Mouse (Mus musculus) forebrain, embryonic 10.5 days (tissue): ENCODE measurements around the gene D430041D05Rik. TPM values are rescaled to one million over a fixed set of nuclear protein-coding genes. Genes with fewer than 3 reads are reported as not detected.

Experiments
- DNase-seq: peaks from one replicate; pipeline ENCODE4 v3.0.0-alpha.2; 2017; ENCODE audit warnings: low spot score; ENCODE audit errors: extremely low spot score
- H3K27ac ChIP-seq: fragments of 300-500 bp; sonication (generic); 2 replicates; pipeline ENCODE4 v1.5.1; 2016; ENCODE audit warnings: mild to moderate bottlenecking
- H3K27me3 ChIP-seq: fragments of 300-500 bp; sonication (generic); 2 replicates; pipeline ENCODE4 v1.6.1; 2016; ENCODE audit warnings: mild to moderate bottlenecking; ENCODE audit not compliant: poor library complexity, severe bottlenecking
- H3K36me3 ChIP-seq: fragments of 300-500 bp; sonication (generic); replicated peaks from 2 replicates; pipeline ENCODE4 v1.6.1; 2016; ENCODE audit warnings: mild to moderate bottlenecking, moderate library complexity
- H3K4me1 ChIP-seq: fragments of 300-500 bp; sonication (generic); 2 replicates; pipeline ENCODE4 v1.6.1; 2016
- H3K4me3 ChIP-seq: fragments of 300-500 bp; sonication (generic); 2 replicates; pipeline ENCODE4 v1.5.1; 2016; ENCODE audit warnings: mild to moderate bottlenecking, moderate library complexity
- H3K9me3 ChIP-seq: fragments of 300-500 bp; sonication (generic); 2 replicates; pipeline ENCODE4 v1.6.1; 2016; ENCODE audit warnings: mild to moderate bottlenecking, moderate library complexity
- whole genome bisulfite sequencing: fragments of 180-500 bp; shearing (Covaris S2); methylation state at CpG from one replicate; pipeline ENCODE4 v1.1.7; 2016; 5-methylcytosine and 5-hydroxymethylcytosine counted together
- polyA plus RNA-seq: library from polyadenylated mRNA; unstranded; fragments of >200 nt; fragmentation: Nextera tagmentation; extraction: Ambion mirVana; gene quantifications from 2 replicates; pipeline ENCODE4 v1.2.1, GENCODE M21; 2016

Gene D430041D05Rik
- polyA plus RNA-seq, 1 experiment from 2014 or later: 1.1 TPM

DNA sequence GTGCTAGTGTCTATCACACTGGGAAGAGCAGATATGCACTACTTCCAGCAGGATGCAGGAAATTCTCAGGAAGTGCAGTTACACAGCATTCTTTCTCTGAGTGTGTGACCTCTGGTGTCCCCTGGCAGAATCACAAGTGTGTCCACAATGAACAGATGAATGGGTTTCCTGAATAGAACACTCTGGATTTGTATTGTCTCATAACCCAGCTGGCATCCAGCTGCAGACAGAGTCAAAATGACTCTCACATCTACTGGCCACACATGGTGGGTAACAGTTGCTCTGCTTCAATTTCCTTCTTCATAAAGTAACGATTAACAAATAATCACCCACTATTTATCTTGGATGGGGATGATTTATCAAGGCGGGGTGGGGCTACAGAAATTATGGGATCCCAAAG, 43.5 kb downstream of the D430041D05Rik start:
- H3K36me3 ChIP-seq: no peaks in the 10 kb centered on the region
- peaks cover 21% of the 10 kb centered on the region for H3K4me1 ChIP-seq
- 88% methylated on average over 2 of the region's 2 CpGs for WGBS
- no peak for DNase-seq
- no peaks in the 10 kb centered on the region for H3K27me3 ChIP-seq
- H3K4me3 ChIP-seq: no peak overlapping the region
- no peaks in the 10 kb centered on the region for H3K9me3 ChIP-seq
- peak overlapping the region; percentile 62 for H3K27ac ChIP-seq

DNA sequence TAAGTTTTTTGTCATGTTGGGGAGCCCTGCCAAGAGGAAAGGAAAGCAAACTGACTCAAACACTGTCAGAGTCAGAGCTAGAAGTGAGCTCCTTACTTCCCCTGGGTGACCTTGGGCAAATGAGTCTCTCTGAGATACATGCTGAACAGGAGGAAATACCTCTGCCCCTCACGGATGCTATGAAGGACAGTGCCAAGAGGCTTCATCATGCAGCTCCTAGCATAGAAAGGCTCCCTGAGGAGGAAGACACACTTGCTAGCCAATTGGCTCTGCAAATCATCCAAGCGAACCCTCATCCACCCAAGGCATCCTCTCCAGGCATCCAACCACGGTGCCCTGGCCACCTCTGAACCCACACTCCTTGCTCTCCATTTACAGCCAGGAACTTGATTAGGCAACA, 51.5 kb downstream of the D430041D05Rik start:
- no peaks in the 10 kb centered on the region for H3K27me3 ChIP-seq
- no peaks in the 10 kb centered on the region for H3K9me3 ChIP-seq
- H3K4me1 ChIP-seq: no peaks in the 10 kb centered on the region
- no peak for DNase-seq
- WGBS: 87% methylated on average over 3 of the region's 3 CpGs
- no peak overlapping the region for H3K4me3 ChIP-seq
- no peak overlapping the region for H3K27ac ChIP-seq
- no peaks in the 10 kb centered on the region for H3K36me3 ChIP-seq

DNA sequence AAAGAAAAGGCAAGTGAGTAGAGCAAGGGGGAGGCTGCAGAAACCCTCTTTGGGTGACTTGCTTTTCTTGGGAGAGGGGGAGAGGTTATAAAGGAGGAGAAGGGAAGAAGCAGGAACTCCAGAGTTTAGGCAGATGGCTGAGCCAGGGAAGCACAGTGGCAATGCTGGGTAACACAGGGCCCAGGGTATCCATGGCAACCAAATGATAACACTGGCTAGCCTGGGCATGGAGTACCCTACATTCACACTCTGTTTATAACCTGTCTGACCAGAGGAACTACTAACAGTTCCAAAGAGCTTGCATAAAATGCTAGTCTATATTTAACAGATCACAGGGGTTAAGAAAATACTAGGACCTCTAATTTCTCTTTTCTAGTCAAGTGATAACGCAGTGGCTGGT, 51.9 kb downstream of the D430041D05Rik start:
- DNase-seq: no peak
- no peak overlapping the region for H3K4me3 ChIP-seq
- WGBS: 97% methylated on average over 1 of the region's 1 CpGs
- no peak overlapping the region for H3K27ac ChIP-seq
- H3K4me1 ChIP-seq: no peaks in the 10 kb centered on the region
- H3K9me3 ChIP-seq: no peaks in the 10 kb centered on the region
- no peaks in the 10 kb centered on the region for H3K36me3 ChIP-seq
- no peaks in the 10 kb centered on the region for H3K27me3 ChIP-seq

DNA sequence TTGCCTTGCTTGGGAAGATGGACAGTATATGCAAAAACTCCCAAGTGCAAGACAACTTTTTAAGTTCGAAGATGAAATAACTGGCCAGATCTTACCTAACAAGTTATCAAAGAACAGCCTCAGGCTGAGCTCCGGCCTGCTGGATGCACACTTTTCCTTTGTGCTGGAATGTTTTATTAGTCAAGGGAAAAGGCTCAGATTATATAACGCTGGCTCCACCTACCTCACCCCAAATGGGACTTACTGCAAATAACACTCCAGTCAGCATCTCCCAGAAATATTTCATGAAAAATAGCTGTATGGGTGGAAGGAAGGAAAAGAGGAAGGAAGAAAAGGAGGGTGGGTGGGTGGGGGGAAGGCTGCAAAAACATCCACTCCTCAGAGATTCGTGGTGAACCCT, 54.3 kb downstream of the D430041D05Rik start:
- Histone ChIP-seq H3K27me3 (no peaks in the 10 kb centered on the region), H3K4me3 (no peak overlapping the region), H3K36me3 (no peaks in the 10 kb centered on the region), H3K27ac (no peak overlapping the region), H3K9me3 (no peaks in the 10 kb centered on the region), H3K4me1 (no peaks in the 10 kb centered on the region)
- no peak for DNase-seq
- WGBS: 89% methylated on average over 4 of the region's 4 CpGs

DNA sequence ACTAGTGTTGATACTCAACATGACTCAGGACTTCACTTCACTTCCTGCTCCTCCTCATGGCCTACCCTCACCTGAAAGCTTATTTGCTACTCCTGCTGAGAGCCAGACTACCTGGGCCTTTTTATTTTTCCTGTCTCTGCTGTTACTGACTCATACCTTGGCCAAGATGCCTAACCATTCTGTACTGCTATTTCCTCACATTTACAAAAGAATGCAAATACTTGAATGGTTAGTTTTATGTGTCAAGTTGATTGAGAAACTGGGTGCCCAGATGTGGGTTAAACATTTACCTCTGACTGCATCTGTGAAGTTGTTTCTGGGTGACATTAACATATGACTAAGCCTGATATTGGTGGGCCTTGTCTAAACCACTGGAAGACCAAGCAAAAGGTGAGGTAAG, 56.7 kb downstream of the D430041D05Rik start:
- no peaks in the 10 kb centered on the region for H3K9me3 ChIP-seq
- no peaks in the 10 kb centered on the region for H3K27me3 ChIP-seq
- DNase-seq: no peak
- H3K4me1 ChIP-seq: no peaks in the 10 kb centered on the region
- no peaks in the 10 kb centered on the region for H3K36me3 ChIP-seq
- no peak overlapping the region for H3K4me3 ChIP-seq
- H3K27ac ChIP-seq: no peak overlapping the region

DNA sequence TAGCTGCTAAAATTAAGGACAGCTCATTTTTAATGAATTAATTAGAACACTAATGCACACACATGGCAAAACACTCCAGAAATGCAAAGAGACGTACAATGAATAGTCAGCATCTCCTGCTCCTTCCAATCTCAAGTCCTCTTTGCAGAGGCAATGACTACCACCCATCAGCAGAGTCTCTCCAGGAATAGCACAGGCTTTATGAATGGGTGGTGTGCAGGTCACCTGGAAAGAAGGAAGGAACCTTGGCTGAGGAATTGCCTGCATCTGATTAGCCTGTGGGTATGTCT, 58.7 kb downstream of the D430041D05Rik start:
- no peaks in the 10 kb centered on the region for H3K27me3 ChIP-seq
- H3K4me3 ChIP-seq: no peak overlapping the region
- DNase-seq: no peak
- H3K27ac ChIP-seq: no peak overlapping the region
- no peaks in the 10 kb centered on the region for H3K4me1 ChIP-seq
- 71% methylated on average over 1 of the region's 1 CpGs for WGBS
- no peaks in the 10 kb centered on the region for H3K9me3 ChIP-seq
- no peaks in the 10 kb centered on the region for H3K36me3 ChIP-seq

DNA sequence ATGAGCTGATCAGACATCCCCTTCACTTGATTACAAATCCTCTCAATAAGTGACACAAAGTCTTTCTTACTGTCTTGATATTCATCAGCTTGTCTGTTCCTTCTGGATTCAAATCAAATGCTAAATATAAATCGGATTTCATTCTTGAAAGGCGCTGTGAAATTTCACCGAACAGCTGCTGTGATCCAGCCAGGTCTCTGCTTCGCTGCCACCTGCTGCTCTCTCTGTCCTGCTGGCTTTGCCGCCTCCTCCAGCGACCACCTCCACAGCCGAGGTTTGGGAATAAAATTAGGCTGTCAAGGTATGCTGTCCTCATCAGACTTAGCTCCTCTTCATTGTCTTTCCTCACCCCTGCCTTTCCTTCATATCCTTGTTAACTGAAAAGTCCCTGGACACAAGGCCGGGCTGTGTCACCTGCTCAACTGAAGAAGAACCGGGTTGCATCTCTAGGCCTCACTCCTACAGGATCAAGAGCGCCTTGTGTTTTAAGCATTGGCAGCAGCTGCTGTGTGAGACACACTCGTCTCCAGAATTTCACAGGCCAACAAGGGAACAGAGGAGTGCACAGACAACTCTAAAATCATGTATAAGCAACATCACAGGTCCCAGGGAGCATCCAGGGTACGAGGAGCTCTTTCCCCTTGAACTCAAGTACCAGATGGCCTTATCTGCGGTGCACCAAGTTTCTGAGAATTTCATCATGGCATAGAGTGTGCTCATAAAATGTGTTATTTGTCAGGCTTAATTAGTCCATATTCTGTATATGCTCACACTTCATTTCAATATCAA, 59.2 kb downstream of the D430041D05Rik start:
- DNase-seq: no peak
- Histone ChIP-seq H3K4me3 (no peak overlapping the region), H3K27me3 (no peaks in the 10 kb centered on the region), H3K27ac (no peak overlapping the region), H3K4me1 (no peaks in the 10 kb centered on the region), H3K36me3 (no peaks in the 10 kb centered on the region), H3K9me3 (no peaks in the 10 kb centered on the region)
- 82% methylated on average over 13 of the region's 13 CpGs for WGBS

DNA sequence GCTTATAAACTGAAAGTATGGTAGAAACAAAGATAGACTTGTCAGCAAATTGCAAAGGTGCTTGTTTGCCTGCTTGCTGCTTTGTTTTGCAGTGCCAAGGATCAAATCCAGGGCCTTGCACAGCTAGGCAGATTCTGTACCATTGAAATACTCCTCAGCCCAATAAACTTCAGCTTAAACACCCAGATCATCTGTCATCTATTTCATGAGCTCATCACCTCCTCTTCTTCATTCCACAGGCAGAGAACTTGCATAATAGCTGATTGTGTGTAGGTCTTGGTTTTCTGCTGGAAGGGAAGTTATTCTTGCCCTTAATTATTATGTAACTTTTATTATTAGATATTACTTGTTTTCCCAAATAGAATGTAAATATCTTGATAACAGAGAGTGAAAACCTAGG, 73.2 kb downstream of the D430041D05Rik start:
- Histone ChIP-seq H3K9me3 (0 out of 2 replicates have a peak, but pooled peaks cover 3% of the 10 kb centered on the region), H3K36me3 (no peaks in the 10 kb centered on the region), H3K4me1 (peaks cover 17% of the 10 kb centered on the region), H3K27me3 (no peaks in the 10 kb centered on the region), H3K27ac (no peak overlapping the region), H3K4me3 (no peak overlapping the region)
- no peak for DNase-seq

DNA sequence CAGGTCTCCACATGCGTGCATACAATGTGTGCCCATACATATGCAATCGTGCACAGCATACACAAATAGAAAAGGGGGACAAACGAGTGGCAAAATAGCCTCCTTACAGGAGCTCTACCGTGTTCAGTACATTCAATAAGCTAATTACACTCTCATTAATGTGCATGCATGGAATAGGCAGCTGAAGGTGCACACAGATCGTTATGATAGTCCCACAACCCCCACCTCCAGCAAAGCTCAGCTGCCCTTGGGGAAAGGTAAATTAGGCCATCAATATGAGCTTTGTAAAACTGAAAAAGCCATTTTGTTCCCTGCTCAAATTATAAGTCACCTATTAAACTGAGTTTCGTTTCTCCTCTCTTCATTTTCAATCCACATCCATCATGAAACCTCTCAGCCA, 75.0 kb downstream of the D430041D05Rik start:
- H3K27me3 ChIP-seq: no peaks in the 10 kb centered on the region
- DNase-seq: no peak
- H3K4me1 ChIP-seq: peaks cover 17% of the 10 kb centered on the region
- 71% methylated on average over 6 of the region's 6 CpGs for WGBS
- no peak overlapping the region for H3K4me3 ChIP-seq
- H3K9me3 ChIP-seq: no peaks in the 10 kb centered on the region
- H3K27ac ChIP-seq: no peak overlapping the region
- H3K36me3 ChIP-seq: no peaks in the 10 kb centered on the region

DNA sequence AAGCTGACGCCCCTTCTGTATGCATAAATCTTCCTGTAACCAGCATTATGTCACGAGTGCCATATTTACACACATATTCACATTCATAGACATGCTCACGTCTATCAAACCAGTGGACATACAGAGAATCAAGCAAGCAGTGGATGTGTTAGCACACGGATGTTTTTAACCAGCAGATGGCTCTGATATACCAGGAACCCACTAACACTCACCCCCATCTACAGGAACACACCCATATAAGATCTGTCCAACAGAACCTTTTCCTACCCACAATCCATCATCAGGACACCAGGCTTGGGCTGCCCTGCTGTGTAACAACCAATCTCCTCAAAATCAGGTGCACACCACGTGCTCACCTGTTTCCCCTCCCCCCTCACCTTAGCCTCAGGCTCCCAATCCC, 76.9 kb downstream of the D430041D05Rik start:
- H3K4me3 ChIP-seq: no peak overlapping the region
- H3K9me3 ChIP-seq: no peaks in the 10 kb centered on the region
- H3K4me1 ChIP-seq: peaks cover 17% of the 10 kb centered on the region
- H3K27me3 ChIP-seq: no peaks in the 10 kb centered on the region
- DNase-seq: no peak
- H3K27ac ChIP-seq: no peak overlapping the region
- WGBS: 81% methylated on average over 5 of the region's 5 CpGs
- H3K36me3 ChIP-seq: no peaks in the 10 kb centered on the region

DNA sequence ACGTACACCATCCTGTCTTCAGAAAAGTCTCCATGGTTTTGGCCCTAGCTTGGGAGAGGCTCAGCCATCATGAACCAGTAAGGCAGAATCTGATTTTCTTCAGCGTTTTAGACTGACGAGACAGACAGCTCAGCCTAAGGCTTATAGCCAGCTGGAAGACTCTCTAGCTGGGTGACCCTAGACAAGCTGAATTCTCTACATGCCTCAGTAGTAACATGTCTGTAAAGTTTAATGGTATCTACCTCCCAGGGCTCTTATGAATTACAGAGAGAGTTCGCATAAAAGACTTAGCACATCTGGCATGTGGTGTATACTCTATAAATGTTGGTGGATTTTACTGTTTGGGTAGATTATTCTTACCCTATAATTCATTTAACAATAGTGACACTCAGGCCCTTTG, 78.1 kb downstream of the D430041D05Rik start:
- no peak overlapping the region for H3K4me3 ChIP-seq
- no peaks in the 10 kb centered on the region for H3K27me3 ChIP-seq
- H3K36me3 ChIP-seq: no peaks in the 10 kb centered on the region
- peaks cover 17% of the 10 kb centered on the region for H3K4me1 ChIP-seq
- no peak overlapping the region for H3K27ac ChIP-seq
- no peak for DNase-seq
- 87% methylated on average over 4 of the region's 4 CpGs for WGBS
- no peaks in the 10 kb centered on the region for H3K9me3 ChIP-seq

DNA sequence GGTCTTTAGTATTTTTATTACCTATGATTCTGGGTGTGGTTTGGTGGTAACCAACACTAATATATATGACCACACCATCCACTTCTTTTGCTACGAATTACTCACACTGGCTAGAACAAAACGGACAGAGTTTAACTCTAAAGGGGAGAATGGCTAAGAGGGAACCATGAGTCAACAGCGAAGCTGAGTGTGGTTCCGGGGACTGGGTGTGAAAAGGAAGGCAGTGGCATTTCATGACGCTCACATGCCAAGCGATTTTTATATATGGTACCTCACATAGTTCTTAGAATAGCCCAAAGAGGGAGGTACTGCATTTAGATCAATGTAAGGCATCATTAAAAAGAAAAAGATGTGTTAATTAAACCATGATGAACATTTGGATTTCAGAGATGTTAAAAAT, 79.6 kb downstream of the D430041D05Rik start:
- WGBS: 91% methylated on average over 6 of the region's 6 CpGs
- DNase-seq: no peak
- H3K9me3 ChIP-seq: no peaks in the 10 kb centered on the region
- H3K27ac ChIP-seq: no peak overlapping the region
- no peaks in the 10 kb centered on the region for H3K36me3 ChIP-seq
- no peak overlapping the region for H3K4me3 ChIP-seq
- H3K27me3 ChIP-seq: no peaks in the 10 kb centered on the region
- peaks cover 10% of the 10 kb centered on the region for H3K4me1 ChIP-seq

DNA sequence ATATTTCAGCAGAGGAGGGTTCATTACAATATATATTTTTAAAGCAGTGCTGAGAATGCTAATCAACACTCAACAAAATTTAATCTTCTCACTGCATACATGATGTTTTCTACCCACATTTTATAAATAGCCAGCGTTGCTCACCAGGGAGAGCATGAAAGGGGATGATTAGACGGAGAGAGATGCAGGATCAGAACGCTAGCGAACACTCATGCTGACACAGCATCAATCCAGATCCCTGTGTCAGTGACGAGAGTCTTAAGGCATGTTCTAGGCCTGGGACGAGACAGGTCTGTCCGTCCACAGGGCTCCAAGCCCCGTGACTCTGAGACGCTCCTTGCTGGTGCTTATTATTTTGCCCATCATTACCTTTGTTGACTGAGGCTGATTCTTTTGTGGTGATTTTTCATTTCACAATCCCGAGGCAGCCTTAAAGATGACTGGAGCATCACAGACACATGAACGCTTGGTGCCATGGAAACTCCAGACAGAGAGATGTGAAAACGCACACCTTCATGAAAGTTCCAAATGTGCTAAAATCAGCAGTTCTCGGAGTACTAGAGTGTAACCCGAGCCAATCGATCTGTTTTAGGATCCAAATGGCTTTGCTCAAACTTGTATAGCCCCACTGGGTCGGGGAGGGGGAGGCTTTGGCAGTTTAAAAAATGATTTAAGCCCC, 83.6 kb downstream of the D430041D05Rik start:
- Histone ChIP-seq H3K4me3 (no peak overlapping the region), H3K4me1 (peaks cover 5% of the 10 kb centered on the region; the same call in 1 of the 2 replicates), H3K27me3 (no peaks in the 10 kb centered on the region), H3K9me3 (no peaks in the 10 kb centered on the region), H3K36me3 (no peaks in the 10 kb centered on the region), H3K27ac (no peak overlapping the region)
- 85% methylated on average over 16 of the region's 16 CpGs for WGBS
- DNase-seq: no peak
